Mouse (Mus musculus) neutrophil, adult 5-6 weeks (primary cell): ENCODE measurements around the gene Tlr3. TPM values are rescaled to one million over a fixed set of nuclear protein-coding genes. Genes with fewer than 3 reads are reported as not detected.

Experiments
- ATAC-seq: fragments of 151-379, 151-347 bp; 2 replicates; pipeline ENCODE4 v1.8.0; 2017; ENCODE audit warnings: mild to moderate bottlenecking, moderate TSS enrichment; ENCODE audit not compliant: insufficient number of reproducible peaks, poor library complexity, low FRiP score, severe bottlenecking; ENCODE audit errors: extremely low read depth
- total RNA-seq: library from RNA; stranded (forward); fragments of 200-1000 nt; gene quantifications from 2 replicates; pipeline ENCODE4 v1.2.3, GENCODE M21; 2017

Tlr3 gene
- total RNA-seq = 0.35 and 0.98 TPM in 2 replicates

- no peak for ATAC-seq
Observed at GRCm38 (mm10) chr8:45410882-45411281, at the start of gene Tlr3. Gene Tlr3, minus strand, starts transcription at chr8:45411080.

GRCm38 (mm10) chr8:45457874-45458273, 47.0 kb upstream of the Tlr3 start:
- no peak for ATAC-seq

DNA sequence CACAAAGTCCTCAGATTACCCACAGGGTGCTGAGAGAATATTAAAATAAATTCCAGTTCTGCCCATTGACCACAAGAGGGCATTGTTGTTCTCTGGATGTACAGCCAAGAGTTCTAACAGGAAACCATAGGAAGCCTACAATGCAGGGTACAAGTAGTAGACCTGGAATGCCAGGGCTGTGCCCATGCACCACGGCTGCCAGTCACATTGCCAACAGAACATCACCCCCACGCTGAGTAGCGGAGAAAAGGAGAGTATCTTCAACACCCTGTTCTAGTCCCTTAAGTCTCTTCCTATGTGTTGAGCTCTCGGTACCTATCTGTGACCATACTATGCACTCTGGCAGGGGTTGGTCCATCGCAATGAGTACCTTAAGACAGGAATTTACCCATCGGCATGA, 43.5 kb upstream of the Tlr3 start:
- peak; percentile 33; the same call in 1 of the 2 replicates for ATAC-seq

DNA sequence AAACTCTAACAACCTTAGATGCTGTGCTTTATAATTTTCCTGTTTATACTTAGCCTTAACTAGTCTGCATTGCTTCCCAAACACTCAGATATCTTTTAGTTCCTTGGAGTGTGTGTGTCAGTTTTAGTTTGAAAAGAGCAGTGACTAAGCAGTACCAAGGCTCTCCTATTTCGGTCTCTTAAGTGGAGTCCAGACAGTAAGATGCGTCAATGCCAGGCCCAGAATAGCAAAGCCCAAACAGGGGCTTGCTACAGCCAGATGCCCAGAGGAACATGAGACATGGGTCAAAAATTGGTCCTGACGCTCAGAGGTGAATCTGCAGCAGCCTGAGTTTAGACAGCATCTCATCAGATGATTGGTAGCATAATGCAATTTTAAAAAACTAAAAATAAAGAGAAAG, 41.2 kb upstream of the Tlr3 start:
- no peak for ATAC-seq

GRCm38 (mm10) chr8:45448842-45449241, 38.0 kb upstream of the Tlr3 start:
- no peak for ATAC-seq

DNA sequence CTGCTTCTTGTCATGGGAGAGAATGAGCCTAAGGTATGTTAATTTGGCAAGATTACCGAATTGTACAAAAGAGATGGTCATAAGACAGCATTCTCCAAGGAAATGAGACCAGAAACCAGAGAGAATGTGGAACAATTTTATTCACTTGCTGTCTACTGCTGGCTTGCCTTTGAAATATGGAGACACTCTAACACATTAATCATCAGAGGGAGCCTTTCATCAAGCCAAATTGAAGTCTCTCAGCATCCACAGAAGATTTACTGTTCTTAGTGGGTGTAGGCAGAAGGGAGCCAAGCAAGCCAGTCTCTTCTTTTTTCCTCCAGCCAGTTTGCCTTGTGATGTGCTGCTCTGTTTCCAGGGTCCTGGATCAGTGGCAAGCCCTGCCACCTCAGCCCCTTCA, 37.4 kb upstream of the Tlr3 start:
- no peak for ATAC-seq

DNA sequence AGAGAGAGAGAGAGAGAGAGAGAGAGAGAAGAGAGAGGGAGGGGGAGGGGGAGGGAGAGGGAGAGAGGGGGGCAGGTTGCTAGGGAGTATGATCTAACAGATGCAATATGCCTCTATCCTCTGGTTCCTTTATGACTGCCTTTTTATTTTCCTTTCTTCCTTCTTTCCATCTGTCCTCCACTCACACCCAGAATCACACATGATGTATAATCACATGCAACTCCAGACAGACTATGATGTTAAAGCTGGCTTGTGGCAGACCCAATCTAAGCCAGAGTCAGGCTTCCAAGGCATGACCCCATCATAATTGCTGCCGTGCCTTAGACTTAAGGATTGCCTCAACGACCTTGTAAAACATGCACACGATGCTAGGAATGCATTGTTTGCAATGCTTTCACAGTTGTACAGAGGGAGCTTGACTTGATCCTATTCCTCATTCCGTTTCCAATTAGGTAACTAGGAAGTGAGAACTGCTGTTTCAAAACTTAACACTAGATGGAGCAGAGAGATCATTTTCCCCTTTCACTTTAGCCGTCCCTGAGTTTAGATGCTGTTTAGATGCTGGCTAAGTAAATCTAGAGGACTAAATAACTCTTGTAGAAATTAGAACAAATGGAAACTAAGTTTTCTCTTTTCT, 28.1 kb upstream of the Tlr3 start:
- no peak for ATAC-seq

- ATAC-seq = no peak
Observed at GRCm38 (mm10) chr8:45420151-45420550, 9.3 kb upstream of the Tlr3 start.

- peak; percentile 37; the same call in 1 of the 2 replicates for ATAC-seq
Observed at GRCm38 (mm10) chr8:45414965-45415364, 4.1 kb upstream of the Tlr3 start.

GRCm38 (mm10) chr8:45410146-45410880, 567 bp downstream of the Tlr3 start:
- peak; percentile 47; the same call in 1 of the 2 replicates for ATAC-seq

DNA sequence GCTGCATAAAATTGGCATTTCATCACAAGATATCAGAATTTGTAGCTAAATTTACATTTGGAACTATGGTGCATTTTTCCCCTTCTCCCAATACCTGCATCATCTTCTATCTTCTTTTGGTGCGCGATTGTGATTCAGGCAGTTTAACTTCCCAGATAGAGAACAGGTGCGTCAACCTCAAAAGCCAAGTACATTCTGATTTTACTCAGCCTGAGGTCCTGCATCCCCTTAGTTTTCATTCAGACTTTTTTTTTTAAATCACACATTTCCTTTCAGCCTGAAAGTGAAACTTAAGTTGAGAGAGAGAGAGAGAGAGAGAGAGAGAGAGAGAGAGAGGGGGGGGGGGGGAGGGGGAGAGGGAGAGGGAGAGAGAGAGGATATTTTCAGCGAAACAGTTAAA, 1.2 kb downstream of the Tlr3 start:
- no peak for ATAC-seq

- no peak for ATAC-seq
Observed at GRCm38 (mm10) chr8:45383250-45383649, 27.6 kb downstream of the Tlr3 start.

DNA sequence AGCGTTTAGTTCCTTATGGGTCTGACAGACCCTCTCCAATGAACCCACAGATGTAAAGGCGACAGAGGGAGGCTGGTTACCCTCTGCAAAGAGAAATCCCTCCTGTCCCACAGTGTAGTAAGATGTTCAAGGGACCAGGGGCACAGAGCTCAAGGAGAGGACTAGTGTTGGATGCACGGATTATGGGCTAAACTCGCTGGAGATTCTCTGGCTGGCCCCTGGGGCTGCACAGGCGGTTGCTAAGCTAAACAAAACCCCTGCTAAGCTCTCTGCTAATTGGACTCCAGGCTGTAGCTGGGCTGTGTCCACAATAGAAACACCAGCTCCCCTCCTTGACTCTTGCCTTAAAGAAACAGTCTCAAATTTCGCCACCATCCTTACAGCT, 28.9 kb downstream of the Tlr3 start, which contains the start of gene Fam149a:
Gene Fam149a (minus strand): TSS at position 329 of the 385 bp plus-strand sequence.
- no peak for ATAC-seq

DNA sequence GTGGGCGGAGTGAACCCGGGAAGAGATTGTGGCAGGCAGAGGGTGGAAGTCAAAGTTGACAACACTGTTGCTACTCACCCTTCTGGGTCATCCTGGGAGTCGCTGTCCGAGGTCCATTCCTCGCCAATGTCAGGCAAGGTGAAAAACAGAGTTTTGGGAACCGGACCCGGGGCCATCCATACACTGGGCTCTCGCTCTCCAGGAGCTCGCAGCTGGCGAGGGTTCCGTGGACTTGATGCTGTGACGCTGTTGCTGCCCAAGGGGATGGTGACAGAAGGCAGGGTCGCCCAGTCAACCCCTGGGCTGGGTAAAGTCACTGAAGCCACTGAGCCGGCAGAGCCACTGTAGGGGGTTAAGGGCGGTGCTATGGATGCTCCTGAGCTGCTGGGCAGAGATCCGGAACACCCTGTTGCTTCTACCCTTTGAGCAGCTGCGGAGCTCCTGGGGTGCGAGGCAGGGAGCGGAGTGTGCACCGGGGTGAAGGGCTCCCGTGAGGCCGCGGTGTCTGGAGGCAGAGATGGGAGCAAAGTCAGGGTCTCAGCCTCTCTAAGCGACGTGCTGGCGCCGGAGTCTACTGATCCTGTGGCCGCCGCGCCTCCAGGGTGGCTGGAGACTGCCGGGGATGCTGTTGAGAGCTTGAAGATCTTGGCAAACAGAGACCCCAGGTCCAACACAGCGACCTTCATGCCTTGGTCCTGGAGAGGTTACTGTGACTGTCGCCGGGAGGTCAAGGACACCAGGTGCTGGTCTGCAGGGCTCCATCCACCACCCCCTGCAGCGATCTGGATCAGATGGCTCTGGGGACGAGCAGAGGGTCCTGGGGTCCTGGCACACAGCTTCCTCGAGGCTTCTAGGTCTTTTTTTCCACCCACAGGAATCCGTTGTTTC, 29.6 kb downstream of the Tlr3 start:
- ATAC-seq = no peak

GRCm38 (mm10) chr8:45380598-45380997, 30.3 kb downstream of the Tlr3 start:
- no peak for ATAC-seq

DNA sequence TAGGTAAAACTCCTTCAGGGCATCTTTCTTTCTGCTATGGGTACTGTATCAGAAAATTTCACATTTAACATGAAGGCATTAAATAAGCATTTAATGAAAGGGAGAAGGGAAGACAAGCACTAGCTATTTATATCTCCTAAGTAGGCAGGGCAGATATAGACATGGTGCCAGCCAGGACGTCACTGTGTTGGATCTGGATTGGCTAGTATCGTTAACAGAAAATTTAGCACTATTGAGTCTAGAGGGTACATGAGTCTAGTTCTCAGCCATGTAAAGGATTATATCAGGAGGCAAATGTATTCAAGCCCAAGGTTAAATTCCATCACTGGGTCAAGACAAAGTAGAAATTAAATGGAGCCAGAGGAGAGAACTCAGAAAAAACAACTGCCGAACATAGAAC, 36.8 kb downstream of the Tlr3 start:
- ATAC-seq = no peak

DNA sequence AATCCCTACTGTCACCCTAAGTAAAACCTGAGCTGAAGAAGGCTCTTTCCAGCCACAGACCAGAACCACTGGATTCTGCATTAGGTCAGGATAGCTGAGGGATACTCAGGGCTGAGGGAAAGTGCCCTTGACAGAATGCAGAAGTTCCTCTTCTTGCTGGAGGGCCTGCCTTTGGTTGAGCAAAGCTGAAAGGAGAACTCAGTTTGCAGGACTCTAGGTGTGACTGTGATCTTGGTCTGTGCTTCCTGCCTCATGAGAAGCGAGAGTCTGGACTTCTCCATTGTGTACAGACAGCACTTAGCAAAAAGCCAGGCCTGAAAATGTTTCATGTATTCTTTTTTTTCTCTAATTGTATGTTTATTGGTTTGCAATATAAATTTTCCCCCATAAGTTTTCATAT, 43.7 kb downstream of the Tlr3 start:
- ATAC-seq = peak; percentile 33; the same call in 1 of the 2 replicates

GRCm38 (mm10) chr8:45363220-45363619, 47.7 kb downstream of the Tlr3 start:
- no peak for ATAC-seq

GRCm38 (mm10) chr8:45362323-45362722, 48.6 kb downstream of the Tlr3 start:
- no peak for ATAC-seq
